Mouse (Mus musculus) thymus, postnatal 10 days (tissue): ENCODE results near the gene Med29.
A peak's percentile ranks its signal among the peaks of the same experiment; 100 is the strongest.

Experiments
- DNase-seq, 2 experiments: peaks; one replicate each; pipeline ENCODE4 v3.0.0; 2021; ENCODE audit warnings: low spot score in 2 of 2

Med29 gene

DNA sequence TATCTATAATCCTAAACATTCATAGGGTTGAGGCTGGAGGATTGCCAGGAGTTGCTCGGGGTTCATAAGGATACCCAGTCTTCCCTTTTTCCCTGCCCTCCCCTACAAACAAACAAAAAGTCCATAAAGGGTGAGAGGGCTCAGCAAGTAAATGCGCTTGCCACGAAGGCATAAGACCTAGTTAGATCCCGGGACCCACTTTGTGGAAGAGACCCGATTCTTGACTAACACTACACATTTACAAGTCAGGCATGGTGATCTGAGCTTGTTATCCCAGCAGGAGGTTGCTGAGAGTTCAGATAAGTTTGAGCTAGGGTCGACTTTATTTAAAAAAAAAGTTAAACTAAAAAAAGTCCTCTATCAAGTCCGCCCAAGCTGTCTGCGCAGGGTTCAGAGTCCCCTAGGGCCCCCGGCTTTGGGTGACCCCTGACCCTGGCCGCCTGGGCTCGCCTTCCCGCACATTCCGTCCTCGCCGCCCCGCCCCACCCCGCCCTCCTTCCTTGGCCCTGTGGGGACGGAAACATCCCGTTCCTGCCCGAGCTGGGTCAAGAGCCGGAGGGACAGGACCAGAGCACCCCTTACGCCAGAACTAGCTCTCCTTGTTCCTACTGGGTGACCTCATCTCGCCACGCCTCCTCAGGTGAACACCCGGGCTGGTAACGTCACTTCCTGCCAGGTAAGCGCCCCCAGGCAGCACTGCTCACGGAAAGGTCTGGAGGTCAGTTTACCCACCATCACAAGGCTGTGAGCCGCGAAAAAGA lies 16.3 kb downstream of the Med29 start:
- peak; percentile 34 to 48 for DNase-seq

DNA sequence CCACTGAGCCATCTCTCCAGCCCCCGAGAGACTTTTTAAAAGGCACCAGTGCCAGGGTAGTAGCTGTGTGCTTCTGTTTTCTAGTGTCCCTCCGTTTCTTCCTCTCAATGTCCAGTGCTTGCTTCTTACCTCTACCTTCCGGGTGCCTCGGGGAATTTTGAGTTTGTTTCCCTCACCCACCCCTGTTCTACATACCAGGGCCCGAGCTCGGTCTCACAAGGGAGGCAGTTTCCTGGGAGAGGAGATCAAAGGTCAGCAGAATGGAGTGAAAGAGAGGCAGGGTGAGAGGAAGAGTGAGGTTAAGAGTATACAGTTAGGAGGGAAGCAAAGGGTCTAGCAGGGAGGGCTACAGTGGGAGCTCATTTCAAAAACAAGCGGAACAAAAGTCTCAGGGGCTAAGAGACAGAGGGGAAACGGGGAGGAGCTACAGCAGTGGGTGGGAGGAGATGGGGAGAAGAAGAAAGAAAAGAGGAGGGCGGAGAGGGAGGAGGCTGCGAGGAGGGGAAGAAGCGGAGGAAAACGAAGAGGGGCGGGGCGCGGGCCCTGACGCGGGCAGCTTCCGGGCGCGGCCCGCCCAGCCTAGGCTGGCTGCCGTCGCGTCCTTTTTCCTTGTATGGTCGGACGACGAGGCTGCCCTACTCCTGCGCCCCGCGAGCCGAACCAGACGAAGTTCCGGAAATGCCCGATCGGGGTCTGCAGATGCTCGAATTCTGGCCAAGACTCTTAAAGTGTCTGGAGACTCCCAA lies 17.2 kb downstream of the Med29 start:
- peak; percentile 93 to 94 for DNase-seq

- no peak for DNase-seq
These were observed 17.9 kb downstream of the Med29 start for GRCm38 (mm10) chr7:28374647-28375046.

DNA sequence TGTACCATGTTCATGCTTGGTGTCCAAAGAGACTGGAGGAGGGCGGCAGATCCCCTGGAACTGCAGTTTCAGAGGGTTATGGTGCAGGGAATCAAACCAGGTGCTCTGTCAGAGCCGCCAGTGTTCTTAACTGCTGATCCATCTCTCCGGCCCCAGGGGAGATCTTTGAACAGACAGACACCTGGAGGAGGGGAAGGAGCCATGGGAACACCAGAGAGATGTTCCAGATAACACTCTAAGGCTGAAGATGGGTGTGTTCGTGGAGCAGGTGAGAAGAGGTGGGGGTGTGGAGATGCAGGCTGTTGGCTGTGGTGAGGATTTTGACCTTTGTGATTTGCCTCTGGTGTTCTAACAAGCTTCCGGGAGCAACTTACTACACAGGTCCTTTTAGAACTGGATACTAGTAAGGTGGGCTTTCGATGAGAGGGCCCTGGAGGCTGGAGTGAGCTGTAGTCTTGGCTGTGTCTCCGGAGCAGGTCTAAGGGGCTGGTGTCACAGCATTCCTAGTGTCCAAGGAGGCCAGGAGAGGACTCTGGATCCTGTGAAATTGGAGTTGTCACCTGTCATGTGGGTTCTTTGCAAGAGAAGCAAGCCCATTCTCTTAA lies 18.5 kb downstream of the Med29 start:
- DNase-seq = no peak

DNA sequence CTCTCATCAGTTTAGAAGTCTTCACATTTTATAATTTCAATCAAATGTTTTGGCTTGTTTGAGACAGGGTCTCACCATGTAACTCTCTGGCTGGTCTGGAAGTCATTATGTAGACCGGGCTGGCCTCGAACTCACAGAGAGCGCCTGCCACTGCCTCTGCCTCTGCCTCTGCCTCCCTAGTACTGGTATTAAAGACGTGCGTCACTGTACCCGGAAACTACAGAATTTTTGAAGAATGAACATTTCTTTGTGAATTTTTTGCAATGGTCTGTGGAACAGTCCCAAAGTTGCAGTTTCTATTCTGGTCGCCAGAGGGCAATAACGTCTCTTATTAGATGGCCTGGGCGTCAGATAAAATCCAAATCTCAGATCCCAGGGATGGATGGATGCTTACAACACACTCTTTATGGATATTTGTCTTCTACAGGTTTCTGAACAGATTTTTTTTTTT lies 19.4 kb downstream of the Med29 start:
- DNase-seq = peak; percentile 74 to 81

GRCm38 (mm10) chr7:28372251-28373108 lies 20.0 kb downstream of the Med29 start, which contains the start of gene Plekhg2:
TSS of gene Plekhg2 (minus strand) at chr7:28372599.
- peak; percentile 96 to 97 for DNase-seq

DNA sequence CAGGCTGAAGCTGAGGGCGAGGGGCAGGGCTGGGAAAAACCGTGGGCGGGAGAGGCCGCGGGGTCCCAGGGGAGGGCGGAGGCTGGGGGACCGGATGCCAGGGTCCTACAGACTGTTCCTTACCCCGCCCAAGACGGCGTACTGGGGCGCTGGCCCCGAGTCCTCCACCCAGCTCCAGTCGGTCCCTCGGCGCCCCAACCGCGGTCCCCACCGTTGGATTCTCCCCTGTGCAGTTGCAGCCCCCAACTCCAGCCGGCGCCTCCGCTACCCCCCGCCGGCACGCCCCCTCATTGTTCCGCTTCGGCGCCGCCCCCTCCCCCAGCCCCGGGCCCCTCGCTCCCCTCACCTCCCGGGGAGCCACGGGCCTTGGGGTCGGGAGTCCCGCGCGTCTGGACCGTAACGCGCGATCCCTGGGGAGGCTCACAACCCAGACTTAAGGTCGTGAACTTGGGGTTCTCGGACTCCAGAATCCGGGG lies 21.0 kb downstream of the Med29 start:
- peak; percentile 76 for DNase-seq

- peak in 1 of 2 experiments; percentile 35 for DNase-seq
These were observed 21.5 kb downstream of the Med29 start for GRCm38 (mm10) chr7:28370977-28371513.

GRCm38 (mm10) chr7:28370051-28370450 lies 22.5 kb downstream of the Med29 start:
- no peak for DNase-seq

GRCm38 (mm10) chr7:28368276-28368920 lies 24.1 kb downstream of the Med29 start:
- no peak for DNase-seq

DNA sequence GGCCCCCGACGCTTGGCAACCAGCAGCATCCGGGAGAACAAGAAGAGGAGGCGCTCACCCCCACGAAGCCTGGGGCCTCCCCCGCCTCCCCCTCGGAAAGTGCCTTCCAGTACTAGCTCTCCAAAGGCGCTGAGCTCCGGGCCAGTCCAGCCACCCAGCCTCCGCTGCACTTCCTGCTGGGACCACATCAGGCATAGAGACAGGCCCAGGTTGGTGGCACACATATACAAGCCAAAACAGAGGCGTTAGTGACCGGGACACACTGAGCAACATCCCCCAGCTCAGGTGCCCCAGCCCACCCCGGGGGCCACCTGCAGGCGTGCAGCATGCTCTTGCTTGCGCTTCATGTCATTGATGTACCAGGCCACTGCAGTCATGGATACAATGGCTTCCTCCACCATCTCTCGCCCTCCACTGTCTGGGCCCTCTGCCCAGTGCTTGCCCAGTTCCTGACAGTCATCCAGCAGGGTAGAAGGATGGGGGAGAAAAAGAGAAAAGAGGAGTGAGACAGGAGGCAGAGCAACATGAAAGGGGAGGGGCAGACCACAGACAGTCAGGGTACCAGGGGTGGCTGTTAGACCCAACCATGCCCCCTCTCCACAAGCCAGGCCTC lies 24.7 kb downstream of the Med29 start:
- no peak for DNase-seq

DNA sequence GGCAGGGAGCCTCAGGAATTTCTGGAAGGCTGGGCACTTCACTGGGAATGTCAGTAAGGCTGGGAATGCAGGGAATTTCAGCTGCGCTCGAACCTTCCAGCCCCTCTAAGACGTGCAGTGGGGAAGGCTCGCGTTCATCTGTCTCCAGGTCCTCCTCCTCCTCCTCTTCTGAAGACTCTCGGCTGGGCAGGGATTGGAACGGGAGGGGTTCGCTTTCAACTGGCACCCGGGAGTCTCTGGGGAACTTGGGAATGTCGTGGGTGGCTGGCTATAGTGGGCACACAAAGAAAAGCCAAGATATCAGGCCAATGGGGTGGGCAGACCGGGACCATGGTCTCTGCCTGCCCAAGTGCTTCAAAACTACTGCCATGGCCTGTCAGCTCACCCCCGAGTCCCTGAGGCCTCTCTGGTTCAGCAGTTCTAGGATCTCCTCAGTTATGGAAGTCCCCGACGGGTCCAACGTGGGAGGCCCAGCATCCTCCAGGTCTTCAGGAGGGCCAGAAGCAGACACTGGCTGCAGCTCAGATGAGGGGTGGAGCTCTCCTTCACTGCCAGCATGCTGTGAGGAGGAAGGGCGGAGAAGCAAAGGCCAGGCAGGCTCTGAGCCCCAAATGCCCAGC lies 30.0 kb downstream of the Med29 start:
- DNase-seq = no peak

GRCm38 (mm10) chr7:28361647-28362341 lies 30.7 kb downstream of the Med29 start:
- no peak for DNase-seq

DNA sequence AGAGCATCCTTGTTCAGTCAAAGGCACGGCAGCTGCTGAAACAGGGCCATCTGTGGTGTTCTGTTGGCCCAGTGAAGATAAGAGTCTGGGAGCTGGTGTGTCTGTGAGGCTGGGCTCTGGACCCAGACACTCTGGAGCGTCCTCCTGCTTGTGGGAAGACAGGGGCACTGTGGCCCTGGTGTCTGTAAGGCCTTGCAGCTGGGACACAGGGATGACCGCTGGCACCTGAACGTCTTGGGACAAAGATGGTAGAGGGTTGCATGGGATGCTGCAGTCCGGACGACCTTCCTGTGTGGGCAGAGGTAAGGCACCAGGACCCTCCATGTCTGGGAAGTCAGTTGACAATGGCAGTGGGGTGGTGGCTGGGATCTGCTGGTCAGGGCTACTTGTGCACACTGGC lies 32.2 kb downstream of the Med29 start:
- no peak for DNase-seq

DNA sequence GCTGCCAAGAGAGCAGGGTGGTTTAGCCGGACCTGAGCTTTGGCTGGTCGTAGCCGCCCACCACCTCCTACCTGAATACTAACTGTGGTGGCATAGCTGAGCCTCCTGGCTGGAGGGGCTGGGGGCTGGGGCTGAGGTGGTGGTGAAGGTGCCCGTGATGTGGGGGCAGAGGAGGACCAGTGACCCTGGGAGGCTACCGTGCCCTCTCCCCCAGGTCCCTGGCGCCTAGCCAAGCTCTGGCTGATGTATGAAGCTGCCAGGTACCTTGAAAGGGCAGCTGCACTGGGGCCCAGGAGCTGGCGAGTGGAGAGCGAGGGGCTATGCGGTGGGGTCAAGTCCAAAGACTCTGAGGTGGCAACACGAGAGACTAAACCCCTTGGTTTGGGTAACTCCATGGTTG lies 32.7 kb downstream of the Med29 start:
- no peak for DNase-seq

GRCm38 (mm10) chr7:28358431-28358830 lies 34.1 kb downstream of the Med29 start:
- no peak for DNase-seq

DNA sequence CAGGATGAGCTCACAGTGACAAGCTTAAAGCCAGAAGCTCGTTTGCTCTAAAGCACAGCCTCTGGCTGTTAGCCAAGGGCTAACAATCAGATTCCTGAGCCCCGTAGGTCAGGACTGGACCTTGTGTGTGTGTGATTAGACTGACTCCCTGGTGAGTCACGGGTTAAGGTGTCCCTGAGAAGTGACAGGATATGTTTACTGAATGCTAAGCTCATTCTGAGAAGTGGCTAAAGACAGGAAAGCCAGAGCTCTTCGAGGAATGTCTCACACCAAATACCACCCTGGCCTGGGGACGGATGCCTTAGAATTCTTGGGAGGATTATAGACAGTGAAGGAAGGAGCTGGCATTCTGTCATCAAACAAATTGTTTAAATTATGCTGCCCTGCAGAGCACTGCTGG lies 34.5 kb downstream of the Med29 start:
- DNase-seq = no peak

GRCm38 (mm10) chr7:28356981-28357380 lies 35.5 kb downstream of the Med29 start:
- DNase-seq = no peak

DNA sequence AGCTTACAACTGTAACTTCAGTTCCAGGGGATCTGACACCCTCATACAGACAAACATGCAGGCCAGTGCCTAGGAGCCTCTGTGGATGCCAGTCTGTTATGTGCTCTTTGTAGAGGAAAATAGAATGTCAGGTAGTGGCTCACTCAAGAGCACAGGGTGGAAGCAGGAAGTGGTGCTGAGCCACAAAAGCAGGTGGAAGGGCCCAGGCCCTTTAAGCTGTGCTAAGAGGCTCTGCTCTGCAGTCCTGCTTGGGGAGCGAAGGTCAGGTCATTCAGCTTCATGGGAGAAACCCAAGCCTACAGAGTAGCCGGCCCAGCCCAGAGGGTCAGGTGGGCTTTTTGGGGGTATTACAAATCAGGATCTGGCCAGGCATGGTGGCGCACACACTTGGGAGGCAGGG lies 37.3 kb downstream of the Med29 start:
- DNase-seq = peak; percentile 49 to 58
